Mouse (Mus musculus) embryo, embryonic 11 days (tissue): ENCODE measurements around the gene Zfyve1.

Source experiments
- DNase-seq: peaks from one replicate; pipeline ENCODE4 v3.0.0-alpha.2; 2015

Zfyve1 gene

DNA sequence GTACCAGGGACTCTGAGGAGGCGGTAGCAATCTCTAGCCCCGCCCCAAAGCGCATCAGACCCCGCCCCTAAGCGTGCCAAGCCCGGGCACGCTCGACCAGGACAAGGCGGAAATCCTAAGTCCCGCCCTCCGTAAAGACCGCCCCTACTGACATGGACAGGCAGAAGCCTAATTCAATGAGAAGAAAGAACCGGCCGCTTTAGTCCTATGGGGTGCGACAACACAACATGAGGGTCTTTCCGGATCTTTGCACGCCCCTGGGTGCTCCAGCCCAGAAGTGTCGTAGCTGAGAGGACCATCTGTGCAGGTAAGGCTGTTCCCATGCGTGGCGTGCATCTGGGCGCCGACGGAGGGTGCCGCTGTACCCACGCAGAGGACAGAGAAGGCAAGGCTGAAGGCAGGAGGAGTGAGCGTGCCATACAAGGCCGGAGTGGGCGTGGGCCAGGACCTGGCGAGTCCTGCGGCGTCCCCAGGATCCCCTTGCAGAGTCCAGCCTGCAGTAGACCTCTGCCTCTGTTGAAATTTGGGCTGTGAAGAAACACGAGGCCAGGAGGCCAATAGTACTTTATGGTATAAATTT lies 76.6 kb downstream of the Zfyve1 start, which contains the start of gene Dcaf4:
Gene Dcaf4 (plus strand): TSS at position 156 of the 580 bp plus-strand sequence.
- peak; percentile 97 for DNase-seq

DNA sequence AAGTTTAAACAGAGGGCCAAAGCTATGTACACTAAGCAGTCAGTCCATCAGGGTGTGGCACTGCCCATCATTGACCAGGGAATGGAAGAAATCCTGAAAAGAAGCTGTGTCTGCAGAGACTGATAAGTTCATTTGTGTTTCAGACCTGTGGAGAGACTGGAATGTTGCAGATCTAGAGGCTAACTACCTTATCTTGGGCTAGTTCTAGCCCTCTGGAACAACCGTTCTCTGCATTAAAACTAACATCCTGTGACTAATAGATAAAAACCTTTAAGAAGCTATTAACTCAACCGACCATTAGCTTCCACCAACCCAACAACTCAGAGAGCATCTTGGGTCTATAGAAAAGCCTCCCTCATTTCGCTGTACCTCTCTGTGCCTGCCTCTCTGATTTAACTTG lies 79.4 kb downstream of the Zfyve1 start:
- no peak for DNase-seq

DNA sequence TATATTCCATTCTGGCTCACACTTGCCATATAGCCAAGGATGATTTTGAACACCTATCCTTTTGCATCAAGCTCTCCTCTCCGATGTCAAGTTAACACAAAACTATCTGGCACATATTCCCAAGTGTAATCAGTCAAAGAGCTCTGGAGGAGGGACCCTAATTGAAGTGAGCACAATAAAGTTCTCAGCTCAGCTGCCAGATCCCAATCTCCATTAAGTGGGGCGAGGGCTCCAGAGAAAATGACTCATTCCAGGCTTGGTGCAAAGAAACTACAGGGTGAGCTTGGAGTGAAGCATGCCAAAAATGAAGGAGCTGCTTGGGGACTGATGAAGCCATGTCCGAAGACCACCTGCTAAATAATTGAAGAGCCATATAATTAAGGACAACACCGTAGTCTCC lies 82.8 kb downstream of the Zfyve1 start:
- DNase-seq = no peak

DNA sequence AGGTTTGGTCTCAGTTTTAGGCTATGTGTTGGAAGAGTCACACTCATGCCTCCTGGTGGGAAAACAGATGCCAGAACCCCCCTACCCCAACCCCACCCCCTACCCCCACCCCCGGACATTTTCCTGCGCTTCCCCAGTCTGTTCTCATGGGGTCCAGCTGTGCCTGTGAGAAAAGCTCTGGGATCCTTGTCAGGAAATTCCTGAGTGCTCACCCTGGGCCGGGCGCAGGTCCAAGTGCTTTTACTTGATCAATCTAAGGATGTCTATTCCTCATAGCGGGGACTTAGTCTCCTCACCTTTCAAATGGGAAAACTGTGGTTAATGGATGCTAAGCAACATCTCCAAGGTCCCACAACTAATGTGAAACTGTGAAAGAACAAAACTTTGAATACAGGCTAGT lies 83.8 kb downstream of the Zfyve1 start:
- DNase-seq = no peak

DNA sequence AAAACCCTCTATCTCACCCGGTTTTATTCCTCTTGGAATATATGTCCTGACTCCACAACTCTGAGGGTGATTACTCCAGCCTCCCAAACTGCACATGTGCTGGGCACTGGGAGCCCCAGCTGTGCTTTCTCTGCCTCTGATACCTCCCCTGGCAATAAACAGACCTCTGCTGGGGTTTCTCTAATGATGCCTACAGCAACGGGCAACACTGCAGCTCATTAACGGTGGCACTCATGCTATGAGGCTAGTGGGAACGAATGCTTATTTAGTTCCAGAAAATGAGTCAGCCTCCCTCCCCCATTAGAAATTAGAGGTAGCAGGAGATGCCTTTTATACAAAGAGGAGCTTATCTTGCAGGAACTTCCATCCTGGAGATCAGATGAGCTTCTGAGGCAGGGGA lies 84.2 kb downstream of the Zfyve1 start:
- no peak for DNase-seq

DNA sequence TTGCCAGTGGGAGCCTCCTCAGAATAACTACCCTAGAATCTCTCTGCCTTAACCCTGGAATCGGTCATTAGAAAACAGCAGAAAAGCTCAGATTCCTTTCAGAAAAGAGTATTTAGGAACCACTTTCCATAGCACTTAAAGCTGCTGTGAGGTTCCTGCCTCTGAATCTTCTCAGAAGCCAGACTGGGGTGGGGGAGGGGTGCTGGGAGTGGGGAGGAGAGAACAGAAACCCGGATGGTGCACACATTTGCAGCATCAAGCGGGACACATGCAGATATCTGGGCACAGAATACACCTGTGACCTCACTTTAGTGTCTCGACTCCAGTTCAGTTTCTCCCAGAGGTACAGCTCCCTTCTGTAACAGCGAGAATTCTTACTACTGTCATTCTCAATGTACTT lies 86.4 kb downstream of the Zfyve1 start:
- no peak for DNase-seq

DNA sequence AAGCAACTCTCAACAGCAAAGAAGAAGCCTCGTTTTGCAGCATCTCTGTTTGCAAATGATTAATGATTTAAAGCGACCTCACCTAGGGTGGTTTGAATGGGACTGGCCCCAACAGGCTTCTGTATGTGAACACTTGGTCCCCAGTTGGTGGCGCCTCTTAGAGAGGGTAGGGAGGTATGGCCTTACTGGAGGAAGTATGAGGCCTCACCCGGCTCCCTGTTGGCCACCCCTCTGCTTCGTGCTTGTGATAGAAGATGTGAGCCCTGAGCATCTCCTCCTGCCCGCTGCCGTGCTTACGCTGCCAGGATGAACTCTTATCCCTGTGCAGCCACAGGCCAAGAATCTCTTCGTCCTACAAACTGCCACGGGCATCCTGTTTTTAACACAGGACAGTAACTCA lies 90.5 kb downstream of the Zfyve1 start:
- DNase-seq = no peak

DNA sequence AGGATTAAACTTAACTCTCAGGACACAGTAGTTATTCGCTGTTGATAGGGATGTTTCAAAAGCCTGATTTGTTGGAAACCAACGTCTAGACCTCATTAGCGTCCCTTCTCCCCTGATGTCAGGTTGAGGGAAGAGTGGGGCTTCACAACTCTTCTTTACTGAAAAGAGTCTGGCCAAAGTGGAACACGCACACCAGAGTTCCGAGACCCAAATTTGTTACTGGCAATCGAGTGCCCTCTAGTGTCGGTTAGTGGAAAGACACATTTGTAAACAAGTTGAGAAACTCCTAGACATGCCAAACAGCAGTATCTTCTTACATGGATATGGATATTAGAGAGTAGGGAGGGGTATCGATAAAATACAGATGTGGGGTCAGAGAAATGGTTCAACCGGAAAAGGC lies 94.8 kb downstream of the Zfyve1 start:
- peak; percentile 82 for DNase-seq

DNA sequence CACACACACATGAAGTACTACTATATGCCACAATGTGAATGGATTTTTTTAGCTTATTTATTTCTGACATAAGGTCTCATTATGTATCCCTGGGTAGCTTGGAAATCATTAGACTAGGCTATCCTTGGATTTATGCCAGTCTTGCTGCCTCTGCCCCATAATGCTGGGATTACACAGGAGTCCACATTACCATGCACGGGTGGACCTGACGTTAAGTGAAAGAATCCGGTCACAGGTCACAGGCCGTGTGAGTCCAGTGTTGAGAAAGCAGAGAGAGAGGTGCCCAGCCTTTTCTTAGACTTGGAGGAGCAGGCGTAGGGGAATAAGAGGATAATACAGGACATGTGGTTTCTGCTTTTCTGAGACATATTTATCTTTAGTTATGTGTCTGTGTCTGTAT lies 97.8 kb downstream of the Zfyve1 start:
- no peak for DNase-seq

DNA sequence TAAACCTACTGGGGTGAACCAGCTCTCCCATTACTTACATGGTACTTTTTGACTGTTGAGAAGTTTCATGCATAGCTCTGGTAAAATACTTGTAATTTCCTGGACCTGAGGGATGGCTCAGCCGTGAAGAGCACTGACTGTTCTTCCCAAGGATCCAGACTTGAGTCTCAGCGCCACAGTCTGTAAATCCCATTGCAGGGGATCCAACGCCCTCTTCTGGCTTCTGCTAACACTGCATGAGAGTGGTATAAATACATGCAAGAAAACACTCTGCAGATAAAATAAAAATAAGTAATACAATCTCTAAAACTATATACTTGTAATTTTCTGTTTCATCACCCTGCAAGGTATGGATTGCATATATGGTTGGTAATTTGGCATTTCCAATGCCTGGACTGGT lies 99.1 kb downstream of the Zfyve1 start:
- DNase-seq = no peak

DNA sequence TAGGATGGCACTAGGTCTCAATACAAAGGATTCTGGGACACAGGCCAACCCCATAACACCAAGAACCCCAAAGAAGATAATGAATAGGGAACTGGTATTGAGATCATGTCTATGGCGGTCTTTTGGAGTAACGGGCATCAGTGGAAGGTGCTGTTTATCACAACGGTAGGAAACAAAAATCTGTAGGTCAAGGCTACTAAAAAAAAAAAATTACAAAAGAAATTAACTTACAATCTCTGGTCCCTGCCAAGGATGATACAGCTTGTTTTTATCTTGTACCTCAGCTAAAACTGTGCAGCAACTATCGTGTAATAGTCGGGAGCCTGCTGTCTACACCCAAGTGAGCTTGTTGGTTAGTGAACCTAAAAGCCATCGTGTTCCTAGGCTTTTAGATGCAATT lies 100.3 kb downstream of the Zfyve1 start:
- no peak for DNase-seq
